Mouse (Mus musculus) c-Kit-positive CD71-positive TER-119-positive erythroid progenitor cells, embryonic 14.5 days (primary cell): ENCODE results near the gene Syngr2.
"Not testable (repeated sequence)": the region's sequence is repeated elsewhere in the genome, so short reads cannot be mapped to it uniquely, and the experiment has no call there.

Source experiments
- DNase-seq: peaks from one replicate; pipeline ENCODE4 v3.0.0-alpha.2; 2013; ENCODE audit warnings: low spot score

Gene Syngr2

GRCm38 (mm10) chr11:117813867-117814266 is 4.4 kb downstream of the Syngr2 start:
- DNase-seq = no peak

DNA sequence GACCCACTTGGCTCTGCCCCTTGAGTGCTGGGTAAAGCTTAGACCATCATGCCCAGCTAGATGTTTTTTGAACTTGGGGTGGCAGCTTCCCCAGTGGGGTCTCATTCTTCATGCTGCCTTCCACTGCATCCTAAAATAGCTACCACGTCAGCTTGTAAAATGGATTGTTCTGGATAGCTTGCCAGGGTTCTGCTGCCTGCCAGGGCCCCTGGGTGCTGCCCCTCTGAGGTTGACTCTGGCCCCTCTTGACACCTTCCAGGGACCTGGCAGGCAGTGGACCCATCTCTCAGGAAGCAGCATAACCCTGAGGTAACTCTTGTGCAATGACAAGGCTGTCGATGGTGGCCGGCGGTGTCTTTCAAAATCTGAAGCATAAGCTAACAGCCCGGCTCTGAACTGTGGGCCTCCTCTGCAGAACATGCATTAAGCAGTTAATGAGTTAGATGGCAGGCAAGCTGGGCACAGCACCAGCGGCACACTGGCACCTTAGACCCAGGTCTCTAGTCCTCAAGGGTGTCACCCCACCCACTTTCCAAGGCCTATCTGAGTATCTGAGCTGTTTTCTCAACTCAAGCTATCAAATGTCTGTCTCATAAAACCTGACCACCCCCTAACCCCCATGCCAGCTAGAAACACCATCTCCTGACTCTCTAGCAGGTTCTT is 5.4 kb downstream of the Syngr2 start:
- no peak for DNase-seq

DNA sequence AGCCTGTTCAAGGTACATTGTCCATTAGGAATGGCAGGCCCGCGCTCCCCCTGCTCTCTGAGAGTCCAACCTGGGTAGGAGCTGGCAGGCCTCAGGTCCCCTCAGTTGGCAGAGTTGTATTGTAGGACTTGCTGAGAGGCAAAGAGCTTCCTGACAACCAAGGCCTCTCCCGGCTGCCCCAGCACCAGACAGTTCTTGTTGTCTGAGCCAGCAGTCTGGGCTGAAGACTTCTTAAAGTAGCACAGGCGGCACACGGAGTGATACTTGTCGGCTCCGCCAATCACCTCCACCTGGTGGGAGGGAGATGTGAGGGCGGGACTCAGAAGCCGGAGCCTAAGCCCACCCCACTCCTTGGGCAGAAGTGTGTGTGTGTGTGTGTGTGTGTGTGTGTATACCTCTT is 6.4 kb downstream of the Syngr2 start:
- DNase-seq = not testable (repeated sequence)

- no peak for DNase-seq
These were observed 7.0 kb downstream of the Syngr2 start for GRCm38 (mm10) chr11:117816389-117816996.

- no peak for DNase-seq
These were observed 9.6 kb downstream of the Syngr2 start for GRCm38 (mm10) chr11:117819095-117819494.

DNA sequence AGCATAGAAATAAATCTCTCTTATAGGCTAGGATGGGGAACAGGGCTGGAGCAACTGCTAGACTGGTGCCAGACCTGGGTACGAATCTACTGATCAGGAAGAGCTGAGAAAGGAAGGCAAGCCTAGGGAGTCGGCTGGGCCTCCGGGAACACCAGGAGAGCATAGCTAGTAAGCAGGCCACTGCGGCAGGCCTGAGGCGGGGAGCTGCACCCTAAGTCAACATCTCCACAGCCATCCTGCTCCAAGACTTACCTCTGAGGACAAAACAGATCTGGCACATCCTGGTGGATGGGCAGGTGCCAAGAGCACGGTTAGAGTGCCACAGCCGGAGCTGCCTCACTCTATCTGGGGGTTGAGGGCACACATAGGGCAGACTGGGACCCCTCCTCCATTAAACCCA is 10.7 kb downstream of the Syngr2 start:
- DNase-seq = no peak

DNA sequence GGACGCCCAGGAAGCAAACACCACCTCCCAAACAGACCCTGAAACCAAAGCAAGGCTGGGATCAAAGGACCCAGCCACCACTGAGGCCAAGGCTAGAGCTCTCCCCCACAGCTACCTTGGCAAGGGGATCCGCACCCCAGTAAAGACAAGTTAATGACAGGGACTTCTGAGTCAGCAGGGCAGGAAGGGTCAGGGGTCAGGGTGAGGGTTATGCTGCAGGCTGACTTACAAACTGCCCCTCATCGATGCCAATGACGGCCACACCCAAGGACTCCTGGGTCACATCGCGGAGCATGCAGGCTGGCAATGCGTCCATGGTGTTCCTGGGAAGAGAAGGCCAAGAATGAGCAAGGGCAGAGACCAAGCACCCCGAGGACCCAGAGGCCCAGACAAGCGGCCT is 12.4 kb downstream of the Syngr2 start:
- no peak for DNase-seq

DNA sequence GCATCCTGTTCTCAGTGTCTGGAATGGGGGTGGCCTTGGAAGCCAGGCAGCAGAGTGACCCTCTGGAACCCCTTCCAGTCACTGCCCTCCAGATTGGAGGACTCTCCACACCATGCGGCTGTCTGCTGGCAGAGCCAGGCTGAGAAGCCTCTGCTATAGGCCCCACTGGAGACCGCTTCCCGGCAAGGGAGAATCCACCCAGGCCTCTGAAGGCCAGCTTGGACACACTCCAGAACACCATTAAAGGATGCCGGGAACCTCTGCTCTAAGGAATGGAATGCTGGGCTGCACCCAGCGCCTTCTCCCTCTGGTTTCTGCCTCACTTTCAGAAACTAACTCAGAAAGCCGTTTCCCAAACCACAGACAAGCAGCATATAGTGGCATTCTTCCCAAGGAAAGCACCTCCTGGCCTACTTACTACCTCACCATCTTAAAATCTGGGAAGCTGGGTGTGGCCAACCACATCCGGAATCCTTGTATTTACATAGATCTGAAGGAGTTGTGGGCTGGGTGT is 13.3 kb downstream of the Syngr2 start:
- no peak for DNase-seq

DNA sequence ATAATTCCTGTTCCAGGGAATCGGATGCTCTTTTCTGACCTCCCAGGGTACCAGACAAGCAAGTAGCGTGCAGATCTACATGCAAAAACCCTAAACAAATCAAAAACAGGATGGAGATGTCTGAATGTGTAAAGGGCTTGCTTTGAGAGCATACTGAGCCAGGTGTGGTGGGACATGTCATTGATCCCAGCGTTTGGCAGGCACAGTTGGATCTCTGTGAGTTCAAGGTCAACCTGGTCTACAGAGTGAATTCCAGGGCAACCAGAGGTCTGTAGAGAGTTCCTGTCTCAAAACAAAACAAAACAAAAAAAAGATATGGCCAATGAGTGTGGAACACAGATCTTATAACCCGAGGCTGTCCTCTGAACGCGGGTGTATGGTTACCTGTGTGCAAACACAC is 13.9 kb downstream of the Syngr2 start:
- DNase-seq = no peak

DNA sequence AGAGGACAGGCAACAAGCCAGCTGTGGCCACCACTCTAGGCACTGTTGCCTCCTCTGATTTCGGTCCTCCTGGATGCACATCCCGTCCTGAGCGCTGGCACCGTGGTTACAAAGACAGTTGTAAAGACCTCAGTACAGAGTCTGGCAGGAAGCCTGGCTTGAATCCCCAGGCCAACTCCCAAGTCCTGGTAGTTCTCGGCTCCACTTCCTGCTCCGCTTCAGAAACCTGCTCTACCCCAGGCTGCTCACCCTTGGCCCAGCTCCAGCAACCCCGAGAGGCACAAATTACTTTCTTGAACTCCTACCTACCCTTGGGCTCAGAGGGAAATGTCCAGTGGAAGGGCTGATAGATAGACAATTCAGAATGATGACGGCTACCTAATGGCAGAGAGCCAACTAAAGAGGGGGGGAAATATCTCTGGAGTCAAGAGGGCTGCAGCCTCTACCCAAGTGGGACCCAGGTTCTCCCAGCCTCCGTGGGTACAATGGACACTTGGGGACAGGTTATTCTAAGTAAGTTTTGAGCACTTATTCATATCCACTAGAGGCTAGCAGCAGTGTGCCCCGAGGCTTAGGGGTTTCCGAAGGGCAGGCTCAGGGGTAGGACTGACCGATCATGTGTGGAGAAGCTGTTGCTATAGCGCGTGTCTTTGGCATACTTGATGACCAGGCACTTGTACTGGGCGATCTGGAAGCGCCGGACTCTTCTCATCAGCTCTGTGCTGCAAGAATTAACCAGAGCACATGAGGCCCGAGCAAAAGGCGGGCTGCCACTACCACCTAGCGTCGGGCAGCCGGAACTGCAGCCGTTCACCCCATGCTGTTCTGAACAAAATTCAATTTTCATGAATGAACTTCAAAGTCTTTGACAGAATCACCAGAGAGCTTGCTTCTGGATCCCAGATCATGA is 14.8 kb downstream of the Syngr2 start:
- DNase-seq = peak; percentile 79

DNA sequence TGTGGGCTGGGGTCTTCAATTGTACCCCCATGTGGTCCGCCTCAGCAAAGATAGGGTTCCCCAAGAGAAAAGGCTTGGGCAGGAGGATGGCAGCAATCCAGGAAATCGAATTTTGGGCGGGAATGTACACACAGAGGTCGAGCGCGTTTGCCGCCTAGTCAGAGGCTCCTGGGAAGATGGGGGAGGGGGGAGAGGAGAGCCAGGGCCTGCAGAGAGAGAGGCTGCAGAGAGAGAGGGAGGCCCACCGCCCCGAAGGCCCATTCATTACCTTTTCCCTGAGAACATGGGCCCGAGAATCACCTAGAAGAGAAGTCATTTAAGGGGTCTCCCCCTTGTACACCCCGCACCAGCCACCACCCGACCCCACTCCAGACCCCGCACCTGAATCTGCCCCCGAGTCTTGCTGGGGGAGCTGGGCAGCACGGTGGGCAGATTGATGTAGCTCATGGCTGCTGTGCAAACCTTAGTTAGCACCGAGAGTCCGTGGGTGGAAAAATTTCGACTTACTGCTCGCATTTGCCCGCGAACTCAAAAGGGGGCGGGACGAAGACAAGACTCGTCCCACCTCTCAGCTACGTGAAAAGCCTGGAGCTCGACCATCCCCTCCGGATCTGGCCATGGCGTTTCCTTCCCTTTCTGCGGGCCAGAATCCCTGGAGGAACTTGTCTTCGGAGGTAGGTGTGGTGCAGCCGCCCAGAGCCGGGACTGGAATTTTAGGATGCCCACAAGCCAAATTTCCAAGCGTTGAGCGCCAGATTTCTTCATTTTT is 16.0 kb downstream of the Syngr2 start, which contains the start of the genes Afmid and Tk1:
Gene Afmid (plus strand): TSS at position 592 of the 769 bp plus-strand sequence.
Gene Tk1 (minus strand): TSS at position 760 of the 769 bp plus-strand sequence.
- peak; percentile 84 for DNase-seq

DNA sequence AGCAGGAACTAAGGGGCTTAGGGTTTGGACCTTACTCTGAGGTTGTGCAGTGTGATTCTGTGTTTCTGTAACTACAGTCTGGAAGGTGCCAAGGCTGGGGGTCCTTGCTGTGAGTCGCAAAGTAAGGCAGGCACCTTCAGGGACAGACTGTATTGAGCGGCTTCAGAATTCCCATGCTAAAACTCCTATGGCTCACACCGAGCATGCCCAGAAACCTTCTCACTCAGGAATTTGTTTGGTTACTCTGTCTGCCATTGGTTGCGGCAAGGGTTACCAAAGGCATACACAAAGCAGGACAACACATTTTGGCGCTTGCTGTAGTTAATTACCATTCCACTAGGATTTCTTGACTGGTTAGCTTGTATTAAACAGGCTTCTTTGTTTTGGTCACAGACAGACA is 16.7 kb downstream of the Syngr2 start:
- DNase-seq = no peak

DNA sequence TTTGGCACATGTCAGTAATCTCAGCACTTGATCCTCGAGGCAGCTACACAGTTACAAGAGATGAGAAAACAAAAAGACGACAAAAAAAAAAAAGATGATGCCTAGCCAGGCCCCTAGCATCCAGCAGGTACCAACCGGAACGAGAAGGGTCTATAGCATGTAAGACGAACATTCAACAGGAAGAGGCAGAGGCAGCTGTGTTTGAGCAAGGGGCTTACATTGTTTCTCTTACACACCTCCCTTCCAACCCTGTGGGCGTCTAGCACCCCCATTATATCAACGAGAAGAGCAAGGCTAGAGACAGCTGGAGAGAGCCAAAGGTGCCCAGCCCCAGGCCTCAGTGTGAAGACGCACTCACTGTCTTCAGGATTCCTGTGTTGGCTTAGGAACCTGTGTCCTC is 17.4 kb downstream of the Syngr2 start:
- DNase-seq = no peak

DNA sequence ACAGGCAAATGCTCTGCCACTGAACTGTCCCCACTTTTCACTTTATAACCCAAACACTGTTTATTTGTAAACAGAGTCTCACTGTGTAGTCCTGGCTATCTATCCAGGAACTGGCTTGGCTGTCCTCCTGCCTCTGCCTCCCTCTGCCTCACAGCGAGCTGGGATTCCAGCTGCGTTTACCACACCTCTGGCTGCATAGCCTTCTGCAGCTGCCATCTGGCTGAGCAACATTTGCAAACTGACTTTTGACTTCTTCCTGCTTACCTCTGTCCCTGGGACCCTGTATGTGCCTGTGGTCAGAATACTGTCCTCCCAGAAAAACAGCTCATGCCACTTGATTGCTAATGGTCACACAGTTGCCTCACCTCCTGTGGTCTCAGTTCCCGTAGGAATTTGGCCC is 17.9 kb downstream of the Syngr2 start:
- DNase-seq = no peak

GRCm38 (mm10) chr11:117828149-117828887 is 18.9 kb downstream of the Syngr2 start:
- DNase-seq = no peak

DNA sequence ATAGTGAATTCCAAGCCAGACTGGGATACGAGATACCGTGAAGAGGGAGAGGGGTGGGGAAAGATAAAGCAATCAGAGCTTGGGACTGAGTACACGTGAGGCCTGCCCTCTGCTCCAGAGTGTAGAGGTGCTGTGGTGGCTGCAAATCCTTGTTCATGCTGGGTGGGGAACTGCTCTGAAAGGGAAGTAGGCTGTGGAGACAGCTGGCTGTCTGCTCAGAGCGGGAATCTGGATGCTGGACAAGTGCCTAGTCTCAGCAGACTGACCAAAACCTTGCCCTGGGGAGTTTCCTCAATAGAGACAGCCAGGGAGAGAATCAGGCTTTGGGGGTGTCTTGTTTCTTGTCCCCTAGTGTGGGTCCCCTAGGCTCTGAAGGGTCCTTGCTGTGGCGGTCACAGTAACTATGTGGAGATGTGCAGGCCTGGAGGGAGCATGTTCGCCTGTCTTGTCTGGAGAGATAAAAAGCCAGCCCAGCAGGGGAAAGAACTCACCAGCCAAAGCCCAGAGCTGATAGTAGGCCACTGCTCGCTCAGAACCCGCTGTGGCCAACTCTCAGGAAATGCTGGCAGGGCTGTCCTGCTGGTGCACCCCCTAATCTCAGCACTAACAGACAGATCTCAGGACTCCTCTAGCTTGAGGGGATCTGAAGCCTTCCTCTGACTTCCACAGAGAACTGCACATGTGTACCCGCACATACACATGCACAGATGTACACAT is 19.6 kb downstream of the Syngr2 start:
- DNase-seq = no peak

GRCm38 (mm10) chr11:117829671-117830215 is 20.3 kb downstream of the Syngr2 start:
- DNase-seq = no peak

DNA sequence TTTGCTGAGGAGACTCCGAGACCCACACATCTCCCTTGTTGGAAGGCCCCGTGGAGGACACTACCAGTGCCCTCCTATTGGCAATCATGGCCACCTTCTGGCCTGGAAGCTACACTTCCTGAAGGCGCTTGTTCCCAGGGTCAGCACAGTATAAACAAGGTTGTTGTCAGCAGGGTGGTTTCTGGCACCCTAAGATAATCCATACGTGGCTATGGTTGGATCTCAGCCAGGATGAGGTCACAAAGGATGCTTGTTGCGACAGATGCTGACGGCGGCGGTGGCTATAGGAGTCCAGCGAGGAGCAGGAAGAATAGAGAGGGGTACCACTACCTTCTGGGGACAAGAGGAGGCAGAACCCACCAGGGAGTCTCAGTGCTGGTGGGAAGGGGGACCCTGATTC is 20.9 kb downstream of the Syngr2 start:
- no peak for DNase-seq

GRCm38 (mm10) chr11:117832086-117832969 is 22.9 kb downstream of the Syngr2 start:
- DNase-seq = peak; percentile 94
